Mouse (Mus musculus) heart, postnatal 0 days (tissue): ENCODE data around the gene Unc80.
"Not testable (repeated sequence)": the region's sequence is repeated elsewhere in the genome, so short reads cannot be mapped to it uniquely, and the experiment has no call there.

Source experiments
- CTCF ChIP-seq: IDR thresholded peaks from 2 replicates; pipeline ENCODE4 v1.5.1; 2016; ENCODE audit warnings: antibody characterized with exemption, control low read depth, low read depth
- EP300 ChIP-seq: IDR thresholded peaks from 2 replicates; pipeline ENCODE4 v1.6.1; 2016; ENCODE audit warnings: antibody characterized with exemption, low read depth

DNA sequence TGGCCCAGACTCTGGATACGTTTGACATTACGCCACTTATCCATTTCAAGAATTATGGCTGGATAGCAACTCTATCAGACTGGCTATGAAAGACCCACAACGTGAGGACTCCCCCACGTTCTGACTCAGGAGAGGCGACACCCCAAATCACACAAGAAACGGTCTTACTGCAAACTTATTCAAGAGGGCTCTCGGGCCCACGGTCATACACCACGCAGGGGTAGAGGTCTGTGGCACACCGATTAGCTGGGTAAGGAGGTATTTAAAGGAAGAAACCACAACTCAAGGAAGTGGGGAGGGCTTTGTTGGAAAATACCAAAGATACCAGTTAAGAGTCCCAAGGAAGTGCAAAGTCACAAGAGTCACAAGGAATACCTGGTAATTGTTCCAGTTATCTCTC is 231.5 kb downstream of the Unc80 start:
- not testable (repeated sequence) for TF ChIP-seq CTCF, EP300
